Comparison of ENCODE assay signal across 19 mouse cellular contexts in genomic region chr16:93709217-93709616, GRCm38 (mm10).
"Had no signal": no experiment of that assay in that cellular context is flagged by ENCODE, and none has a peak within 500 bp of the region (broad histone marks: within the 10 kb centered on the region; RNA-seq: fewer than 3 reads in every experiment).

No protein-coding gene starts in this region.

- H3K9me3 ChIP-seq: lung, embryonic 15.5 days; midbrain, embryonic 12.5 days; midbrain, embryonic 15.5 days; neural tube, embryonic 12.5 days had no signal

- H3K36me3 ChIP-seq: lung, embryonic 15.5 days; midbrain, embryonic 12.5 days; midbrain, embryonic 15.5 days; neural tube, embryonic 12.5 days had no signal

- H3K4me3 ChIP-seq: lung, embryonic 15.5 days; megakaryocyte, embryonic 14.5 days; midbrain, embryonic 12.5 days; midbrain, embryonic 15.5 days; neural tube, embryonic 12.5 days had no signal

- H3K9ac ChIP-seq: liver, postnatal 0 days; lung, embryonic 15.5 days; midbrain, embryonic 12.5 days; midbrain, embryonic 15.5 days; neural tube, embryonic 12.5 days had no signal

- DNase-seq: liver, postnatal 0 days; lung, adult 2 months; lung, postnatal 14 days; lung, postnatal 36 days; retina, postnatal 1 day; right cerebral cortex, adult 18-20 months; right cerebral cortex, postnatal 25 days; right cerebral cortex, postnatal 4 days; spleen, adult 18-20 months; thymus, adult 18-20 months; thymus, postnatal 14 days; thymus, postnatal 36 days had no signal

- H3K4me2 ChIP-seq: lung, embryonic 15.5 days; midbrain, embryonic 12.5 days; midbrain, embryonic 15.5 days; neural tube, embryonic 12.5 days had no signal

- H3K27ac ChIP-seq: lung, embryonic 15.5 days; macrophage; midbrain, embryonic 12.5 days; midbrain, embryonic 15.5 days; neural tube, embryonic 12.5 days had no signal

- ATAC-seq: liver, postnatal 0 days; lung, postnatal 0 days; midbrain, embryonic 15.5 days had no signal
